Mouse (Mus musculus): ENCODE data around the gene Slc25a14. TPM values are rescaled to one million over a fixed set of nuclear protein-coding genes. Genes with fewer than 3 reads are reported as not detected.
A peak's percentile ranks its signal among the peaks of the same experiment; 100 is the strongest.

Gene Slc25a14
- polyA plus RNA-seq (2015; fragmentation: Nextera tagmentation; extraction: Ambion mirVana): 42.8 and 45.5 TPM in 2 replicates

- H3K4me3 ChIP-seq (ENCODE audit: low read length): peak within 1 kb of the TSS; percentile 62
- H3K4me1 ChIP-seq (ENCODE audit: control insufficient read depth, insufficient read depth, low read depth, low read length): no peaks in the 10 kb centered on the region
- no peaks in the 10 kb centered on the region for H3K27me3 ChIP-seq (replicated peaks; ENCODE audit: control insufficient read depth, insufficient read depth, low read length)
- H3K36me3 ChIP-seq (ENCODE audit: control insufficient read depth, insufficient read depth, low read length): no peaks in the 10 kb centered on the region
- ATAC-seq: peak; percentile 98
- peak within 1 kb of the TSS; percentile 88 for H3K27ac ChIP-seq (ENCODE audit: low read depth, low read length)
- 15% methylated on average over 38 of the region's 38 CpGs for WGBS
- H3K9ac ChIP-seq (ENCODE audit: low read depth, low read length): peak within 1 kb of the TSS; percentile 62
- H3K9me3 ChIP-seq (ENCODE audit: control insufficient read depth, low read length): no peaks in the 10 kb centered on the region
- peak within 1 kb of the TSS; percentile 51 for H3K4me2 ChIP-seq (ENCODE audit: low read length)
Observed at GRCm38 (mm10) chrX:48623379-48624053, at the start of gene Slc25a14. TSS of gene Slc25a14 (plus strand) at chrX:48623413.

- Histone ChIP-seq H3K27ac (ENCODE audit: low read depth, low read length) (no peak overlapping the region), H3K4me3 (ENCODE audit: low read length) (no peak overlapping the region), H3K27me3 (replicated peaks; ENCODE audit: control insufficient read depth, insufficient read depth, low read length) (no peaks in the 10 kb centered on the region), H3K9me3 (ENCODE audit: control insufficient read depth, low read length) (no peaks in the 10 kb centered on the region), H3K4me1 (ENCODE audit: control insufficient read depth, insufficient read depth, low read depth, low read length) (no peaks in the 10 kb centered on the region), H3K36me3 (ENCODE audit: control insufficient read depth, insufficient read depth, low read length) (peaks cover 5% of the 10 kb centered on the region; the same call in 1 of the 2 replicates), H3K4me2 (ENCODE audit: low read length) (no peak overlapping the region), H3K9ac (ENCODE audit: low read depth, low read length) (no peak overlapping the region)
- no peak for ATAC-seq
Observed at GRCm38 (mm10) chrX:48583332-48583731, 39.9 kb upstream of the Slc25a14 start.

- Histone ChIP-seq H3K27ac (ENCODE audit: low read depth, low read length) (peak overlapping the region; percentile 74), H3K27me3 (replicated peaks; ENCODE audit: control insufficient read depth, insufficient read depth, low read length) (no peaks in the 10 kb centered on the region), H3K4me2 (ENCODE audit: low read length) (peak overlapping the region; percentile 54), H3K4me1 (ENCODE audit: control insufficient read depth, insufficient read depth, low read depth, low read length) (0 out of 2 replicates have a peak, but pooled peaks cover 3% of the 10 kb centered on the region), H3K9me3 (ENCODE audit: control insufficient read depth, low read length) (no peaks in the 10 kb centered on the region), H3K36me3 (ENCODE audit: control insufficient read depth, insufficient read depth, low read length) (no peaks in the 10 kb centered on the region), H3K4me3 (ENCODE audit: low read length) (peak overlapping the region; percentile 68), H3K9ac (ENCODE audit: low read depth, low read length) (peak overlapping the region; percentile 85)
- 21% methylated on average over 10 of the region's 15 CpGs for WGBS
- ATAC-seq: peak; percentile 61
Observed at GRCm38 (mm10) chrX:48593721-48594098, 29.5 kb upstream of the Slc25a14 start.

- Histone ChIP-seq H3K9me3 (ENCODE audit: control insufficient read depth, low read length) (no peaks in the 10 kb centered on the region), H3K4me3 (ENCODE audit: low read length) (peak within 1 kb of the TSS; percentile 68), H3K27ac (ENCODE audit: low read depth, low read length) (peak within 1 kb of the TSS; percentile 74), H3K9ac (ENCODE audit: low read depth, low read length) (peak within 1 kb of the TSS; percentile 85), H3K27me3 (replicated peaks; ENCODE audit: control insufficient read depth, insufficient read depth, low read length) (no peaks in the 10 kb centered on the region), H3K4me1 (ENCODE audit: control insufficient read depth, insufficient read depth, low read depth, low read length) (0 out of 2 replicates have a peak, but pooled peaks cover 3% of the 10 kb centered on the region), H3K36me3 (ENCODE audit: control insufficient read depth, insufficient read depth, low read length) (no peaks in the 10 kb centered on the region), H3K4me2 (ENCODE audit: low read length) (peak within 1 kb of the TSS; percentile 54)
- 21% methylated on average over 36 of the region's 45 CpGs for WGBS
- ATAC-seq: peak; percentile 95
Observed at GRCm38 (mm10) chrX:48594099-48594760, 29.0 kb upstream of the Slc25a14 start, which contains the start of gene Zfp280c. TSS of gene Zfp280c (minus strand) at chrX:48594504.

- H3K4me1 ChIP-seq (ENCODE audit: control insufficient read depth, insufficient read depth, low read depth, low read length): 0 out of 2 replicates have a peak, but pooled peaks cover 3% of the 10 kb centered on the region
- H3K4me3 ChIP-seq (ENCODE audit: low read length): no peak overlapping the region
- H3K27ac ChIP-seq (ENCODE audit: low read depth, low read length): no peak overlapping the region
- ATAC-seq: no peak
- H3K9ac ChIP-seq (ENCODE audit: low read depth, low read length): no peak overlapping the region
- H3K36me3 ChIP-seq (ENCODE audit: control insufficient read depth, insufficient read depth, low read length): no peaks in the 10 kb centered on the region
- no peaks in the 10 kb centered on the region for H3K9me3 ChIP-seq (ENCODE audit: control insufficient read depth, low read length)
- no peaks in the 10 kb centered on the region for H3K27me3 ChIP-seq (replicated peaks; ENCODE audit: control insufficient read depth, insufficient read depth, low read length)
- H3K4me2 ChIP-seq (ENCODE audit: low read length): no peak overlapping the region
- WGBS: 85% methylated on average over 9 of the region's 9 CpGs
Observed at GRCm38 (mm10) chrX:48596053-48596452, 27.2 kb upstream of the Slc25a14 start.

- H3K4me2 ChIP-seq (ENCODE audit: low read length): no peak overlapping the region
- H3K9ac ChIP-seq (ENCODE audit: low read depth, low read length): no peak overlapping the region
- H3K27ac ChIP-seq (ENCODE audit: low read depth, low read length): no peak overlapping the region
- no peak overlapping the region for H3K4me3 ChIP-seq (ENCODE audit: low read length)
- no peaks in the 10 kb centered on the region for H3K9me3 ChIP-seq (ENCODE audit: control insufficient read depth, low read length)
- 92% methylated on average over 5 of the region's 5 CpGs for WGBS
- ATAC-seq: no peak
- 0 out of 2 replicates have a peak, but pooled peaks cover 3% of the 10 kb centered on the region for H3K4me1 ChIP-seq (ENCODE audit: control insufficient read depth, insufficient read depth, low read depth, low read length)
- no peaks in the 10 kb centered on the region for H3K36me3 ChIP-seq (ENCODE audit: control insufficient read depth, insufficient read depth, low read length)
- H3K27me3 ChIP-seq (replicated peaks; ENCODE audit: control insufficient read depth, insufficient read depth, low read length): no peaks in the 10 kb centered on the region
Observed at GRCm38 (mm10) chrX:48596906-48597305, 26.3 kb upstream of the Slc25a14 start.

GRCm38 (mm10) chrX:48604872-48605271 lies 18.3 kb upstream of the Slc25a14 start:
- Histone ChIP-seq H3K27me3 (replicated peaks; ENCODE audit: control insufficient read depth, insufficient read depth, low read length) (no peaks in the 10 kb centered on the region), H3K9ac (ENCODE audit: low read depth, low read length) (no peak overlapping the region), H3K4me3 (ENCODE audit: low read length) (no peak overlapping the region), H3K36me3 (ENCODE audit: control insufficient read depth, insufficient read depth, low read length) (no peaks in the 10 kb centered on the region), H3K9me3 (ENCODE audit: control insufficient read depth, low read length) (no peaks in the 10 kb centered on the region), H3K27ac (ENCODE audit: low read depth, low read length) (no peak overlapping the region), H3K4me2 (ENCODE audit: low read length) (no peak overlapping the region), H3K4me1 (ENCODE audit: control insufficient read depth, insufficient read depth, low read depth, low read length) (no peaks in the 10 kb centered on the region)
- 64% methylated on average over 2 of the region's 2 CpGs for WGBS
- no peak for ATAC-seq

GRCm38 (mm10) chrX:48623049-48623378 lies 199 bp upstream of the Slc25a14 start:
- no peak; the same call in 1 of the 2 replicates for ATAC-seq
- no peaks in the 10 kb centered on the region for H3K4me1 ChIP-seq (ENCODE audit: control insufficient read depth, insufficient read depth, low read depth, low read length)
- H3K9ac ChIP-seq (ENCODE audit: low read depth, low read length): peak overlapping the region; percentile 62
- no peaks in the 10 kb centered on the region for H3K9me3 ChIP-seq (ENCODE audit: control insufficient read depth, low read length)
- H3K27me3 ChIP-seq (replicated peaks; ENCODE audit: control insufficient read depth, insufficient read depth, low read length): no peaks in the 10 kb centered on the region
- peak overlapping the region; percentile 62 for H3K4me3 ChIP-seq (ENCODE audit: low read length)
- H3K36me3 ChIP-seq (ENCODE audit: control insufficient read depth, insufficient read depth, low read length): no peaks in the 10 kb centered on the region
- H3K4me2 ChIP-seq (ENCODE audit: low read length): peak overlapping the region; percentile 51
- peak overlapping the region; percentile 88 for H3K27ac ChIP-seq (ENCODE audit: low read depth, low read length)
- 21% methylated on average over 4 of the region's 4 CpGs for WGBS

GRCm38 (mm10) chrX:48624054-48624420 lies 824 bp downstream of the Slc25a14 start:
- WGBS: 18% methylated on average over 9 of the region's 9 CpGs
- Histone ChIP-seq H3K9ac (ENCODE audit: low read depth, low read length) (peak overlapping the region; percentile 62), H3K9me3 (ENCODE audit: control insufficient read depth, low read length) (no peaks in the 10 kb centered on the region), H3K27me3 (replicated peaks; ENCODE audit: control insufficient read depth, insufficient read depth, low read length) (no peaks in the 10 kb centered on the region), H3K4me1 (ENCODE audit: control insufficient read depth, insufficient read depth, low read depth, low read length) (no peaks in the 10 kb centered on the region), H3K4me2 (ENCODE audit: low read length) (peak overlapping the region; percentile 45), H3K4me3 (ENCODE audit: low read length) (peak overlapping the region; percentile 62), H3K27ac (ENCODE audit: low read depth, low read length) (peak overlapping the region; percentile 88), H3K36me3 (ENCODE audit: control insufficient read depth, insufficient read depth, low read length) (no peaks in the 10 kb centered on the region)
- peak; percentile 48; the same call in 1 of the 2 replicates for ATAC-seq
